Mouse (Mus musculus): ENCODE measurements around the gene Kcnk7. TPM values are rescaled to one million over a fixed set of nuclear protein-coding genes. Genes with fewer than 3 reads are reported as not detected.

Gene Kcnk7
- polyA plus RNA-seq, 1 experiment = 0.97 TPM

DNA sequence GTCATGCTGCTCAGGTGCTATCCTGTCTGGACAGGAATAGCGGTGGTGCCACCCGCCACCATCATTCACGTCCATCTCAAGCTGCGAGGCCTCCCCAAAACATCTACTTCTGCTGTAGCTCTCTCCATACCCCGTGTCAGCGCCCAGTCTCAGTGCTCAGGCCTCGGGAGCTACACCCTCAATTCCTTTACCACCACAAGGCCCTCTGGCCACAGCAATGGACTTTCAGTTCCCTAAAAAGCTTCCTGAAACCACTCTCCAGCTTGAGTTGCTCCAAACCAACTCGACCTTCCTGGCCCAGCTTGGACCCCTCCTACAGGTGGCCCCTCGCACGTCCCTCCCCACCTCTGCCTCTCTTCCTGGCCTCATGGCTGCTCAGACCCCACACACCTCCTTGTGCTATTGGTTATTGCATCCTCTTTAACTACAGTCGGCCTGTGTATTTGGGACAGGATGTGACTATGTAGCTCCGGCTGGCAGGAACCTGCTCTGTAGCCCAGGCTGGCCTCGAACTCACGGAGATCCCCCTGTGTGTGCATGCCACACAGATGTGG, 7.8 kb downstream of the Kcnk7 start:
- no peak overlapping the region for H3K4me3 ChIP-seq (ENCODE audit: control insufficient read depth, insufficient read depth, low read length)

DNA sequence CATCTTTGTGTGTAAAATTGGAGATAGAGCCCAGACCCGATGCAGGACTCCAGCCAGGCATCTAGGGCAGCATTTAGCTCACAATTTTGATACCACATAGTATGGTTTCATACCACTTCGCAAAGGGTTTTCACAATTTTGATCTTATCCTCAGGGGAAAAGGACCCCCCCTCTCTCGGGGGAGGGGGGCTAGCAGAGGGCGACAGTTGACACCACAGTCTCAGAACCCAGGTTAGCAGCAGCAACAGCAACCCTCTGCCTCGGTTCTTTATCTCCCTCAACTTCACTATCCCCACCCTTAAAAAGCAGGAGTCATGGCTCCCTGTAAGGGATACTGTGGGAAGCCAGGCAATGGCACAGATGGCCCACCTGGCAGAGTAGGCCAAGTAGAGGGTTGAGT, 9.1 kb downstream of the Kcnk7 start:
- no peak overlapping the region for H3K27ac ChIP-seq (ENCODE audit: control insufficient read depth, insufficient read depth, low read length)
- 82% methylated on average over 5 of the region's 5 CpGs for WGBS
- H3K4me3 ChIP-seq (ENCODE audit: control insufficient read depth, insufficient read depth, low read length) = no peak overlapping the region
- peaks cover 4% of the 10 kb centered on the region; the same call in 1 of the 2 replicates for H3K4me1 ChIP-seq (replicated peaks; ENCODE audit: control insufficient read depth, insufficient read depth, low read length)
- DNase-seq = no peak
- no peaks in the 10 kb centered on the region; the same call in 1 of the 2 replicates for H3K36me3 ChIP-seq (ENCODE audit: control insufficient read depth, insufficient read depth, low read length)
- no peak for TF ChIP-seq POLR2A (IDR thresholded peaks at IDR 0.05; ENCODE audit: control insufficient read depth, extremely low read depth, insufficient read depth, low read length, poor library complexity)
- no peak for TF ChIP-seq CTCF (IDR thresholded peaks at IDR 0.05; ENCODE audit: borderline replicate concordance, control insufficient read depth, extremely low read depth, insufficient read depth, low read length, poor library complexity)
- H3K27me3 ChIP-seq (ENCODE audit: control insufficient read depth, insufficient read depth, low read length) = no peaks in the 10 kb centered on the region

More for the DNA sequence above, 7.8 kb downstream of the Kcnk7 start:
- no peak for DNase-seq
- no peak overlapping the region for H3K27ac ChIP-seq (ENCODE audit: control insufficient read depth, insufficient read depth, low read length)
- H3K36me3 ChIP-seq (ENCODE audit: control insufficient read depth, insufficient read depth, low read length) = no peaks in the 10 kb centered on the region
- TF ChIP-seq POLR2A (IDR thresholded peaks at IDR 0.05; ENCODE audit: control insufficient read depth, extremely low read depth, insufficient read depth, low read length, poor library complexity) (no peak), CTCF (IDR thresholded peaks at IDR 0.05; ENCODE audit: borderline replicate concordance, control insufficient read depth, extremely low read depth, insufficient read depth, low read length, poor library complexity) (no peak)
- H3K27me3 ChIP-seq (ENCODE audit: control insufficient read depth, insufficient read depth, low read length) = no peaks in the 10 kb centered on the region
- peaks cover 4% of the 10 kb centered on the region; the same call in 1 of the 2 replicates for H3K4me1 ChIP-seq (replicated peaks; ENCODE audit: control insufficient read depth, insufficient read depth, low read length)
- WGBS = 72% methylated on average over 14 of the region's 14 CpGs

DNA sequence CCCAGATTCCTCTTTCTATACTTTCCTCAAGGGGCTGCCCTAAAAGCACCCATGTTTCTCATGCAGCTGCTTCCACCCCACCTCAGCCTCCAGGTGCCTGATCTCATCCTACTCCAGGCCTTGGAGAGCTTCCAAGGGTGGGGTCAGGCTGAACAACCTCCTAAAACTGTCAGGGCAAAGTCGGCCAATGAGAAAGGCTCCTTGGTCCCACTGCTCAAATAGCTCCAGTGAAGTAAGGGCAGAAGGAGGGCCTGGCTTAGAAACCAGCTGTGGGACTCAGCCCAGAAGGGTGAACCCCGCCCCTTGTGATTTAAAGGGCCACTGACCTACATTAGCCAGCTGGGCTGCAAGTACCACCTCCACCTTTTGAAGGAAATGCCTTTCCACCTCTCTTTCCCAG, 9.6 kb downstream of the Kcnk7 start:
- no peaks in the 10 kb centered on the region; the same call in 1 of the 2 replicates for H3K36me3 ChIP-seq (ENCODE audit: control insufficient read depth, insufficient read depth, low read length)
- H3K4me3 ChIP-seq (ENCODE audit: control insufficient read depth, insufficient read depth, low read length) = no peak overlapping the region
- no peaks in the 10 kb centered on the region for H3K27me3 ChIP-seq (ENCODE audit: control insufficient read depth, insufficient read depth, low read length)
- TF ChIP-seq POLR2A (IDR thresholded peaks at IDR 0.05; ENCODE audit: control insufficient read depth, extremely low read depth, insufficient read depth, low read length, poor library complexity) = no peak
- TF ChIP-seq CTCF (IDR thresholded peaks at IDR 0.05; ENCODE audit: borderline replicate concordance, control insufficient read depth, extremely low read depth, insufficient read depth, low read length, poor library complexity) = no peak
- no peak overlapping the region for H3K27ac ChIP-seq (ENCODE audit: control insufficient read depth, insufficient read depth, low read length)
- H3K4me1 ChIP-seq (replicated peaks; ENCODE audit: control insufficient read depth, insufficient read depth, low read length) = peaks cover 4% of the 10 kb centered on the region; the same call in 1 of the 2 replicates
- 42% methylated on average over 2 of the region's 2 CpGs for WGBS
- no peak for DNase-seq

- DNase-seq = no peak
- WGBS = 93% methylated on average over 43 of the region's 43 CpGs
- Histone ChIP-seq H3K36me3 (ENCODE audit: control insufficient read depth, insufficient read depth, low read length) (peaks cover 13% of the 10 kb centered on the region), H3K4me1 (replicated peaks; ENCODE audit: control insufficient read depth, insufficient read depth, low read length) (peaks cover 4% of the 10 kb centered on the region; the same call in 1 of the 2 replicates), H3K27me3 (ENCODE audit: control insufficient read depth, insufficient read depth, low read length) (no peaks in the 10 kb centered on the region), H3K4me3 (ENCODE audit: control insufficient read depth, insufficient read depth, low read length) (no peak overlapping the region), H3K27ac (ENCODE audit: control insufficient read depth, insufficient read depth, low read length) (no peak overlapping the region)
- TF ChIP-seq POLR2A (IDR thresholded peaks at IDR 0.05; ENCODE audit: control insufficient read depth, extremely low read depth, insufficient read depth, low read length, poor library complexity) = no peak
- no peak for TF ChIP-seq CTCF (IDR thresholded peaks at IDR 0.05; ENCODE audit: borderline replicate concordance, control insufficient read depth, extremely low read depth, insufficient read depth, low read length, poor library complexity)
Measured at GRCm38 (mm10) chr19:5715793-5716688, 11.9 kb downstream of the Kcnk7 start.

GRCm38 (mm10) chr19:5716955-5717354, 12.8 kb downstream of the Kcnk7 start:
- Histone ChIP-seq H3K4me3 (ENCODE audit: control insufficient read depth, insufficient read depth, low read length) (no peak overlapping the region), H3K27me3 (ENCODE audit: control insufficient read depth, insufficient read depth, low read length) (no peaks in the 10 kb centered on the region), H3K4me1 (replicated peaks; ENCODE audit: control insufficient read depth, insufficient read depth, low read length) (peaks cover 4% of the 10 kb centered on the region; the same call in 1 of the 2 replicates), H3K27ac (ENCODE audit: control insufficient read depth, insufficient read depth, low read length) (no peak overlapping the region), H3K36me3 (ENCODE audit: control insufficient read depth, insufficient read depth, low read length) (peaks cover 14% of the 10 kb centered on the region)
- TF ChIP-seq CTCF (IDR thresholded peaks at IDR 0.05; ENCODE audit: borderline replicate concordance, control insufficient read depth, extremely low read depth, insufficient read depth, low read length, poor library complexity) (no peak), POLR2A (IDR thresholded peaks at IDR 0.05; ENCODE audit: control insufficient read depth, extremely low read depth, insufficient read depth, low read length, poor library complexity) (no peak)
- 93% methylated on average over 10 of the region's 10 CpGs for WGBS
- DNase-seq = no peak

- no peaks in the 10 kb centered on the region for H3K27me3 ChIP-seq (ENCODE audit: control insufficient read depth, insufficient read depth, low read length)
- H3K27ac ChIP-seq (ENCODE audit: control insufficient read depth, insufficient read depth, low read length) = no peak overlapping the region
- peaks cover 20% of the 10 kb centered on the region for H3K36me3 ChIP-seq (ENCODE audit: control insufficient read depth, insufficient read depth, low read length)
- DNase-seq = no peak
- 96% methylated on average over 6 of the region's 6 CpGs for WGBS
- H3K4me3 ChIP-seq (ENCODE audit: control insufficient read depth, insufficient read depth, low read length) = no peak overlapping the region
- H3K4me1 ChIP-seq (replicated peaks; ENCODE audit: control insufficient read depth, insufficient read depth, low read length) = peaks cover 23% of the 10 kb centered on the region
- TF ChIP-seq POLR2A (IDR thresholded peaks at IDR 0.05; ENCODE audit: control insufficient read depth, extremely low read depth, insufficient read depth, low read length, poor library complexity) (no peak), CTCF (IDR thresholded peaks at IDR 0.05; ENCODE audit: borderline replicate concordance, control insufficient read depth, extremely low read depth, insufficient read depth, low read length, poor library complexity) (no peak)
Measured at GRCm38 (mm10) chr19:5721233-5721632, 17.1 kb downstream of the Kcnk7 start.

Measured in thymus, adult 2 months (tissue).